Mouse (Mus musculus) lung, postnatal 0 days (tissue): ENCODE results near the gene Bclaf3. TPM values are rescaled to one million over a fixed set of nuclear protein-coding genes. Genes with fewer than 3 reads are reported as not detected.

Experiments used
- ATAC-seq: fragments of 200-750 bp; cut with Nextera tagmentation; 2 replicates; pipeline ENCODE4 v1.8.0; 2017; ENCODE audit warnings: moderate library complexity
- DNase-seq: peaks from one replicate; pipeline ENCODE4 v3.0.0-alpha.2; 2016; ENCODE audit warnings: low spot score
- H3K27ac ChIP-seq: fragments of 300-500 bp; sonication (generic); 2 replicates; pipeline ENCODE4 v1.5.1; 2014; ENCODE audit warnings: antibody characterized with exemption, mild to moderate bottlenecking, low read length, mixed read lengths
- H3K27me3 ChIP-seq: fragments of 300-500 bp; sonication (generic); replicated peaks from 2 replicates; pipeline ENCODE4 v1.6.1; 2014; ENCODE audit warnings: low read length, mixed read lengths; ENCODE audit not compliant: insufficient read depth
- H3K36me3 ChIP-seq: fragments of 300-500 bp; sonication (generic); 2 replicates; pipeline ENCODE4 v1.6.1; 2014; ENCODE audit warnings: low read length, mixed read lengths; ENCODE audit not compliant: insufficient read depth
- H3K4me1 ChIP-seq: fragments of 300-500 bp; sonication (generic); 2 replicates; pipeline ENCODE4 v1.6.1; 2014; ENCODE audit warnings: antibody characterized with exemption, low read depth, low read length, mixed read lengths; ENCODE audit not compliant: insufficient read depth
- H3K4me2 ChIP-seq: fragments of 300-500 bp; sonication (generic); replicated peaks from 2 replicates; pipeline ENCODE4 v1.6.1; 2014; ENCODE audit warnings: low read depth, mild to moderate bottlenecking, low read length, moderate library complexity, mixed read lengths
- H3K4me3 ChIP-seq: fragments of 300-500 bp; sonication (generic); 2 replicates; pipeline ENCODE4 v1.5.1; 2014; ENCODE audit warnings: low read depth, low read length
- H3K9ac ChIP-seq: fragments of 300-500 bp; sonication (generic); replicated peaks from 2 replicates; pipeline ENCODE4 v1.6.1; 2014; ENCODE audit warnings: low read depth, mild to moderate bottlenecking
- H3K9me3 ChIP-seq: fragments of 300-500 bp; sonication (generic); 2 replicates; pipeline ENCODE4 v1.6.1; 2016; ENCODE audit warnings: low read length, mixed read lengths
- CTCF ChIP-seq: IDR thresholded peaks from 2 replicates; pipeline ENCODE4 v1.5.1; 2016; ENCODE audit warnings: antibody characterized with exemption, mild to moderate bottlenecking
- EP300 ChIP-seq: IDR thresholded peaks from 2 replicates; pipeline ENCODE4 v1.6.1; 2016; ENCODE audit warnings: antibody characterized with exemption, mild to moderate bottlenecking, control low read depth
- WGBS: fragments of 180-500 bp; shearing (Covaris S2); extraction: QIAGEN DNeasy Blood & Tissue Kit; methylation state at CpG from one replicate; pipeline ENCODE4 v1.1.7; 2014; 5-methylcytosine and 5-hydroxymethylcytosine counted together
- polyA plus RNA-seq: library from polyadenylated mRNA; unstranded; fragments of >200 nt; fragmentation: Nextera tagmentation; extraction: Ambion mirVana; gene quantifications from 2 replicates; pipeline ENCODE4 v1.2.1, GENCODE M21; 2015

Gene Bclaf3
- polyA plus RNA-seq, 1 experiment from 2014 or later, result 11.7 TPM

DNA sequence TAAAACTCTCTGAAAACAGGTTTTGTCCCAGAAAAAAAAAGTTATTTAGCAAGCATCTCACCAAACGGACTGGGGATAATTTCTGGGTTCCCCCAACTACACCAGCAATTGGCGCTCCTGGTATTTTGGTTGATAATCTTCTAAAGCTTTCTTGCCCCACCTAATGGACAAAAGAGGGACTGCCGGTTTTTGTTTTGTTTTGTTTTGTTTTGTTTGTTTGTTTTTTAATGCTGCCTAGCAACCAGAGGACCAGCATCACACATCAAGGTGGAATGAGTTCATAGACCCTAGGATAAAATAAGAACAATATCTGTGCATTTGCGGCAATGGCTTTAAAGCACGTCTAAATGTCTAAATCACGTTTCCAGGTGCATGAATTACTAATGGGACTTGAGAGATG lies 80.4 kb downstream of the Bclaf3 start:
- ATAC-seq (no peak), DNase-seq (peak; percentile 17)
- H3K27me3 ChIP-seq, result 0 out of 2 replicates have a peak, but pooled peaks cover 2% of the 10 kb centered on the region
- WGBS, result 41% methylated on average over 6 of the region's 6 CpGs
- no peak overlapping the region for H3K9ac ChIP-seq
- no peaks in the 10 kb centered on the region for H3K4me1 ChIP-seq
- no peaks in the 10 kb centered on the region for H3K9me3 ChIP-seq
- H3K27ac ChIP-seq, result no peak overlapping the region
- H3K36me3 ChIP-seq, result no peaks in the 10 kb centered on the region
- TF ChIP-seq EP300 (no peak), CTCF (peak; percentile 54)
- H3K4me2 ChIP-seq, result no peak overlapping the region
- H3K4me3 ChIP-seq, result no peak overlapping the region

DNA sequence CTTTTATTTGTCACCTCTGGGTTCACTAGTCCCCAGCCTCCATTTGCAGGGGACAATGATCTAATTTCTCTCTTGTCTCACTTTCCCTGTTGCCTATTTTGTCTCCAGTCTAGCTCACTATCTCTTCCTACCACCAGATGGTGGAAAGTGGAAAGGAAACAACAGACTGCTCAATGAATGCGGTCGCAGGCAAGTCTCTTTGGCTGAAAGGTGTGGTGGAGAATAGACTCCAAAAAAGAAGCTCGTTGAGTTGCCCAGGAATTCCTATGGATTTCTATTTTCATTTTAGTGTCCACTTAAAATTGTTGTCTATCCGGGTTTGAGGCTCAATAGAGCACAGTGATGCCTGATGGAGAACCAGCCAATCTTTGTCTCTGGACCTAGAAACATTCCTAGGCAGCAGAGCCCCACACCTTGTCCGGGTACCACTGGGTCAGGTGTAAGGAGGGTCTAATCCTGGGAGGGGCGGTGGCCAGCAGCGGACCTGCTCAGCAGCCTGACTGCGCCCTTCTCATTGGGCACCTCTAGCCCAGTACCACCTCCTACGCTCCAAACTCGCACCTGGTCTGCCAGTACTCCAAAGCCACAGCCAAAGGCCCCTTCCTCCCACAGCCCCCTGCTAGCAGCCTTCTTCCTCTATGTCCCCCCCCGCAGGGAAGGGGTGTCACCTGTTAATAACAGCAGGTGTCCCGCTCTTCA lies 99.9 kb downstream of the Bclaf3 start:
- no peaks in the 10 kb centered on the region for H3K36me3 ChIP-seq
- ATAC-seq, result peak; percentile 14
- H3K9ac ChIP-seq, result no peak overlapping the region
- no peak for TF ChIP-seq EP300
- peak; percentile 69 for TF ChIP-seq CTCF
- H3K4me2 ChIP-seq, result peak overlapping the region; percentile 63
- H3K9me3 ChIP-seq, result no peaks in the 10 kb centered on the region
- H3K27ac ChIP-seq, result no peak overlapping the region
- H3K27me3 ChIP-seq, result no peaks in the 10 kb centered on the region
- H3K4me3 ChIP-seq, result peak overlapping the region; percentile 53
- 10% methylated on average over 10 of the region's 12 CpGs for WGBS
- H3K4me1 ChIP-seq, result no peaks in the 10 kb centered on the region
- DNase-seq, result peak; percentile 57

DNA sequence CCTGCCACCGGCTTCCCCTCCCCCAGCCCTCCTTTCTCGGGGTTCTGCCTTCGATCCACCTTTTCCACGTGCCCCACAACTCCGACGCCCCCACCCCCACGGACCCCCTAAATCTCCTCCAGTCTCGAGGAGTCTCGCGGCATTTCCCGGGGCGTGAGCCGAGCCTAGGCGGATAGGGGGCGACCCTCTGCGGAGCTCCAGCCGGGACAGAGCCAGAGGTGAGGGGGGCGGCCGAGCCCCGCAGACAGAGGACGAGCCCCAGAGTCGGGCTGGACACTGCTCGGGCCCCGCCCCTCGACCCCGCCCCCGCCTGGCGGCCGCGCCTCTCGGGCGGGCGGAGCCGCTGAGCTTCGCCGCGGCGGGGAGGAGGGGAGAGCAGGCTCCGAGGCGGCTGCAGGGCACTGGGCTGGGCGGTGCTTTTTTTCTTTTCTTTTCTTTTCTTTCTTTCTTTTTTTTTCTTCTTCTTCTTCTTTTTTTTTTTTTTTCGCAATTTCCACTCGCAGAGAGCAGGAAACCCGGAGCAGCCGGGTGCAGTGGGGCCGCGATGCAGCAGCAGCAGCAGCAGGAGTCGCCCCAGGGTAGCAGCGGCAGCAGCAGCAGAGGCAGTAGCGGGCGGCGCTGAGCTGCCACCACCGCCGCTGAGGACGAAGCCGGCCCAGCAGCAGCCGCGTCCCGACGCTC lies 100.6 kb downstream of the Bclaf3 start, which contains the start of gene Sh3kbp1:
Sh3kbp1 (plus strand) TSS at position 366 of the 681 bp plus-strand sequence.
- Histone ChIP-seq H3K36me3 (no peaks in the 10 kb centered on the region), H3K27ac (no peak within 1 kb of the TSS), H3K4me2 (peak within 1 kb of the TSS; percentile 63), H3K4me1 (no peaks in the 10 kb centered on the region), H3K9me3 (no peaks in the 10 kb centered on the region), H3K4me3 (peak within 1 kb of the TSS; percentile 53), H3K27me3 (no peaks in the 10 kb centered on the region), H3K9ac (peak within 1 kb of the TSS; percentile 20)
- 13% methylated on average over 23 of the region's 60 CpGs for WGBS
- DNase-seq, result peak; percentile 67
- peak; percentile 90 for ATAC-seq
- TF ChIP-seq CTCF (peak; percentile 55), EP300 (no peak)

GRCm38 (mm10) chrX:159627588-159628566 lies 101.4 kb downstream of the Bclaf3 start:
- Histone ChIP-seq H3K9me3 (no peaks in the 10 kb centered on the region), H3K4me1 (no peaks in the 10 kb centered on the region), H3K27ac (no peak overlapping the region), H3K9ac (peak overlapping the region; percentile 20), H3K27me3 (no peaks in the 10 kb centered on the region), H3K4me3 (peak overlapping the region; percentile 53), H3K4me2 (peak overlapping the region; percentile 63), H3K36me3 (no peaks in the 10 kb centered on the region)
- DNase-seq (peak; percentile 26), ATAC-seq (peak; percentile 59)
- TF ChIP-seq CTCF (no peak), EP300 (no peak)
- 11% methylated on average over 39 of the region's 56 CpGs for WGBS

GRCm38 (mm10) chrX:159628629-159629028 lies 102.1 kb downstream of the Bclaf3 start:
- no peaks in the 10 kb centered on the region for H3K27me3 ChIP-seq
- H3K9me3 ChIP-seq, result no peaks in the 10 kb centered on the region
- peak overlapping the region; percentile 63; the same call in 1 of the 2 replicates for H3K4me2 ChIP-seq
- DNase-seq, result no peak
- no peak for ATAC-seq
- H3K4me1 ChIP-seq, result no peaks in the 10 kb centered on the region
- H3K36me3 ChIP-seq, result no peaks in the 10 kb centered on the region
- no peak overlapping the region for H3K27ac ChIP-seq
- TF ChIP-seq CTCF, result no peak
- TF ChIP-seq EP300, result no peak
- 31% methylated on average over 4 of the region's 4 CpGs for WGBS
- no peak overlapping the region for H3K4me3 ChIP-seq
- H3K9ac ChIP-seq, result no peak overlapping the region

DNA sequence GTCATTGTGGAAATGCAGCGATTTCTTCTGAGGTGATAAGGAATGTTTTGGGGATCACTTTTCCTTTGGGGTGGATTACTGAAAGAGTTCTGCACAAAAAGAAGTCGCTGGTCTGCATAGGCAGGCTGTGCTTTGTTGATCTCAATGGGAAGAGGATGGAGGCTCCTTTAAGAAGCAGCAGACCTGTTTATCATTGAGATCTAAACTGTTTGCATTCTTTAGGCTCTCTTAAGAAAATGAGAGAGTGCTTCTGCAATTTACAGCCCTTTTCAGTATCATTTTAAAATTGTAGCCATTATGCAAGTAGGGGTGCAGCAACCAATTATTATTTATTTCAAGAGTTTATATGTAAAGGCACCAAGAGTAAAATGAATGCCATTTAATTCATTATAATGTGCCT lies 102.7 kb downstream of the Bclaf3 start:
- DNase-seq, result no peak
- no peak for ATAC-seq
- H3K27me3 ChIP-seq, result no peaks in the 10 kb centered on the region
- WGBS, result 37% methylated on average over 2 of the region's 2 CpGs
- H3K9ac ChIP-seq, result no peak overlapping the region
- H3K36me3 ChIP-seq, result no peaks in the 10 kb centered on the region
- H3K9me3 ChIP-seq, result no peaks in the 10 kb centered on the region
- no peak overlapping the region for H3K27ac ChIP-seq
- no peak overlapping the region for H3K4me3 ChIP-seq
- H3K4me1 ChIP-seq, result no peaks in the 10 kb centered on the region
- no peak overlapping the region for H3K4me2 ChIP-seq
- TF ChIP-seq EP300, result no peak
- TF ChIP-seq CTCF, result no peak
